Mouse (Mus musculus) heart, embryonic 13.5 days (tissue): ENCODE measurements at regions not wholly inside any gene's neighbourhood (a gene's known extent, or its start where the extent isn't known, plus 50 kb on each side); places are given as distances from the start of the nearest gene placed in this dataset.
"Not testable (repeated sequence)": the region's sequence is repeated elsewhere in the genome, so short reads cannot be mapped to it uniquely, and the experiment has no call there.

Experiments
- ATAC-seq: fragments of 200-750 bp; cut with Nextera tagmentation; 2 replicates; pipeline ENCODE4 v1.8.0; 2017; ENCODE audit warnings: moderate TSS enrichment; ENCODE audit not compliant: insufficient number of reproducible peaks, low FRiP score, low TSS enrichment; ENCODE audit errors: extremely low read depth
- H3K27ac ChIP-seq: fragments of 300-500 bp; sonication (generic); replicated peaks from 2 replicates; pipeline ENCODE4 v1.5.1; 2015; ENCODE audit warnings: moderate library complexity, mild to moderate bottlenecking, inconsistent platforms
- H3K27me3 ChIP-seq: fragments of 300-500 bp; sonication (generic); replicated peaks from 2 replicates; pipeline ENCODE4 v1.6.1; 2015; ENCODE audit warnings: mild to moderate bottlenecking, inconsistent platforms
- H3K36me3 ChIP-seq: fragments of 300-500 bp; sonication (generic); 2 replicates; pipeline ENCODE4 v1.6.1; 2015; ENCODE audit warnings: mild to moderate bottlenecking, inconsistent platforms
- H3K4me1 ChIP-seq: fragments of 300-500 bp; sonication (generic); 2 replicates; pipeline ENCODE4 v1.6.1; 2015; ENCODE audit warnings: inconsistent platforms
- H3K4me2 ChIP-seq: fragments of 300-500 bp; sonication (generic); 2 replicates; pipeline ENCODE4 v1.6.1; 2015; ENCODE audit warnings: inconsistent platforms, mild to moderate bottlenecking, moderate library complexity
- H3K4me3 ChIP-seq: fragments of 300-500 bp; sonication (generic); 2 replicates; pipeline ENCODE4 v1.5.1; 2015; ENCODE audit warnings: moderate library complexity, mild to moderate bottlenecking, inconsistent platforms
- H3K9ac ChIP-seq: fragments of 300-500 bp; sonication (generic); 2 replicates; pipeline ENCODE4 v1.6.1; 2015; ENCODE audit warnings: inconsistent platforms, mild to moderate bottlenecking, moderate library complexity
- H3K9me3 ChIP-seq: fragments of 300-500 bp; sonication (generic); 2 replicates; pipeline ENCODE4 v1.6.1; 2016; ENCODE audit warnings: inconsistent platforms
- WGBS: fragments of 180-500 bp; shearing (Covaris S2); methylation state at CpG from one replicate; pipeline ENCODE4 v1.1.7; 2015; ENCODE audit warnings: mixed read lengths; 5-methylcytosine and 5-hydroxymethylcytosine counted together

DNA sequence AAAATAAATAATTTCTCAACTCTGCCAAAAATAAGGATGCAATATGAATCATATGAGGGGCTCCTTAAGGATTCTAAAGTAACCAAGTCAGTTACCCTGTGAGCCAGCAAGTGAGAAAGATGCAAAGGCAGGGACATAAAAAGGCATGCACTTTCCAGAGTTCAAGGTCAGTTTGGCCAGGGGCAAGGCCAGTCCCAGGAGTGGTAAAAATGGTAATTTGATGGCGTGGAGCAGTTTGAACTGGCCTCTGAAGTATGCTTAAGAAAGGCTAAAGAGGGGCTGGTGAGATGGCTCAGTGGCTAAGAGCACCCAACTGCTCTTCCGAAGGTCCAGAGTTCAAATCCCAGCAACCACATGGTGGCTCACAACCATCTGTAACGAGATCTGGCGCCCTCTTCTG, 68.8 kb downstream of the BC005561 start:
- H3K4me2 ChIP-seq, H3K4me3 ChIP-seq, ATAC-seq, H3K9ac ChIP-seq, H3K27me3 ChIP-seq, H3K4me1 ChIP-seq, H3K27ac ChIP-seq: not testable (repeated sequence)
- Histone ChIP-seq H3K36me3 (peaks cover 44% of the 10 kb centered on the region), H3K9me3 (peaks cover 35% of the 10 kb centered on the region)
- 86% methylated on average over 4 of the region's 4 CpGs for WGBS

GRCm38 (mm10) chr5:104582368-104582767, 74.2 kb downstream of the BC005561 start:
- ATAC-seq, H3K27ac ChIP-seq, H3K9ac ChIP-seq, H3K4me1 ChIP-seq, H3K27me3 ChIP-seq, H3K4me3 ChIP-seq, H3K4me2 ChIP-seq: not testable (repeated sequence)
- Histone ChIP-seq H3K36me3 (peaks cover 67% of the 10 kb centered on the region), H3K9me3 (peaks cover 71% of the 10 kb centered on the region)
- WGBS, result 95% methylated on average over 3 of the region's 3 CpGs

DNA sequence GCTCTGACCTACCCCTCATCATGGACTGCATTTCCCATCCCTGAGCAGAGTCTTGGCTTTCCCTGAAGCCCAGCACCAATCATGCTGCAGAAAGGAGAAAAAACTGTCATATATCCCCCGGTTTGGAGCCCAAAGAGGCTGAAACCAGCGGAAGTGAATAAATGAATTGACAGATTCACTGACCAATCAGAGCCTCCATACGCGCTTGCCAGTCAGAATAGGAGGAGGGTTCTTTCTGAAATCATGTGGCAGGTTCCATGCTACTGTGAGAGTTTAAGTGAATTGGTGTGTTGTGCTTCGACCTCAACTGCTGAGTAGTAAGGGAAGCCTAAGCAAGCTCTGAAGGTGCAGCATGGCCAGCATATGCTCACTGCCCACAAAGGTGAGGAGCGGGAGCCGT, 101.0 kb downstream of the BC005561 start:
- Histone ChIP-seq H3K9me3 (peaks cover 24% of the 10 kb centered on the region), H3K27me3 (no peaks in the 10 kb centered on the region), H3K4me2 (no peak overlapping the region), H3K27ac (no peak overlapping the region), H3K4me1 (no peaks in the 10 kb centered on the region), H3K36me3 (no peaks in the 10 kb centered on the region), H3K9ac (no peak overlapping the region), H3K4me3 (no peak overlapping the region)
- 70% methylated on average over 7 of the region's 7 CpGs for WGBS
- no peak for ATAC-seq
